Mouse (Mus musculus) midbrain, postnatal 0 days (tissue): ENCODE data around the gene Slc22a16. TPM values are rescaled to one million over a fixed set of nuclear protein-coding genes. Genes with fewer than 3 reads are reported as not detected.
A peak's percentile ranks its signal among the peaks of the same experiment; 100 is the strongest.
"Not testable (repeated sequence)": the region's sequence is repeated elsewhere in the genome, so short reads cannot be mapped to it uniquely, and the experiment has no call there.

ENCODE experiments used
- ATAC-seq: fragments of 200-750 bp; cut with Nextera tagmentation; 2 replicates; pipeline ENCODE4 v1.8.0; 2017; ENCODE audit warnings: moderate number of reproducible peaks, mild to moderate bottlenecking, moderate TSS enrichment, moderate library complexity; ENCODE audit not compliant: low FRiP score
- DNase-seq: peaks from one replicate; pipeline ENCODE4 v3.0.0-alpha.2; 2015; ENCODE audit warnings: low spot score
- H3K27ac ChIP-seq: fragments of 300-500 bp; sonication (generic); 2 replicates; pipeline ENCODE4 v1.5.1; 2014; ENCODE audit warnings: low read depth, mild to moderate bottlenecking, low read length, mixed read lengths
- H3K27me3 ChIP-seq: fragments of 300-500 bp; sonication (generic); 2 replicates; pipeline ENCODE4 v1.6.1; 2014; ENCODE audit warnings: low read length, control low read depth, mixed read lengths; ENCODE audit not compliant: insufficient read depth
- H3K36me3 ChIP-seq: fragments of 300-500 bp; sonication (generic); 2 replicates; pipeline ENCODE4 v1.6.1; 2014; ENCODE audit warnings: low read length, control low read depth, mixed read lengths; ENCODE audit not compliant: insufficient read depth
- H3K4me1 ChIP-seq: fragments of 300-500 bp; sonication (generic); 2 replicates; pipeline ENCODE4 v1.6.1; 2014; ENCODE audit warnings: mild to moderate bottlenecking, control low read depth, antibody characterized with exemption, low read length, mixed read lengths; ENCODE audit not compliant: insufficient read depth
- H3K4me2 ChIP-seq: fragments of 300-500 bp; sonication (generic); 2 replicates; pipeline ENCODE4 v1.6.1; 2014; ENCODE audit warnings: low read depth, mild to moderate bottlenecking, low read length, mixed read lengths; ENCODE audit not compliant: poor library complexity, severe bottlenecking
- H3K4me3 ChIP-seq: fragments of 300-500 bp; sonication (generic); 2 replicates; pipeline ENCODE4 v1.5.1; 2014; ENCODE audit warnings: low read depth, mild to moderate bottlenecking, low read length, moderate library complexity
- H3K9ac ChIP-seq: fragments of 300-500 bp; sonication (generic); replicated peaks from 2 replicates; pipeline ENCODE4 v1.6.1; 2014; ENCODE audit warnings: mild to moderate bottlenecking, low read length, moderate library complexity, mixed read lengths; ENCODE audit not compliant: poor library complexity, severe bottlenecking
- H3K9me3 ChIP-seq: fragments of 300-500 bp; sonication (generic); 2 replicates; pipeline ENCODE4 v1.6.1; 2016; ENCODE audit warnings: low read length, control low read depth
- CTCF ChIP-seq: IDR thresholded peaks from 2 replicates; pipeline ENCODE4 v1.5.1; 2016; ENCODE audit warnings: antibody characterized with exemption, mild to moderate bottlenecking
- WGBS: fragments of 180-500 bp; shearing (Covaris S2); extraction: QIAGEN DNeasy Blood & Tissue Kit; methylation state at CpG from one replicate; pipeline ENCODE4 v1.1.7; 2014; 5-methylcytosine and 5-hydroxymethylcytosine counted together
- polyA plus RNA-seq: library from polyadenylated mRNA; unstranded; fragments of >200 nt; fragmentation: Nextera tagmentation; extraction: Ambion mirVana; gene quantifications from 2 replicates; pipeline ENCODE4 v1.2.1, GENCODE M21; 2015
- total RNA-seq: library from RNA; depleted of rRNA; stranded (reverse); fragments of >200 nt; gene quantifications from 2 replicates; pipeline ENCODE4 v1.2.3, GENCODE M21; 2014

The Slc22a16 gene
- total and polyA plus RNA-seq, 2 experiments from 2014 or later, result not detected

DNA sequence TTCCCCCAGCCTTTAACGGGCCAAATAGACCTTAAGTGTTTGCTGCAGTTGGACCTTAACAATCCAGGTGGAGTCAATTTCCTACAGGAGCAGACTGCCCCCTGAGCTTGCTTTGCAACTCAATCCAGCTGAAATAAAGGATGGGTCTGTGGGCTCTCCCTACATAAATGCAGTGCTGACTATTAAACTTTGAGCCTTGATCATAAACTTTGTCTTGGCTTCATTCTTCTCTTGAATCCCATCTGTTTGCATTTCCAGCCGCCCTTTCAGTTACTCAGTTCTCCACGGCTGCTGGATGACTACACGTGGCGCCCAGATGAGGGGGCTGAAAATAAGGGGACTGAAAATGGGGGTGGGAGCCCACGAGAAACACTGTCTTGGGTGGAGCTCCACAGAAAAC, 28.8 kb upstream of the Slc22a16 start:
- Histone ChIP-seq H3K9ac (no peak overlapping the region), H3K4me3 (no peak overlapping the region), H3K27me3 (no peaks in the 10 kb centered on the region), H3K4me2 (no peak overlapping the region), H3K4me1 (no peaks in the 10 kb centered on the region), H3K9me3 (no peaks in the 10 kb centered on the region), H3K27ac (no peak overlapping the region), H3K36me3 (no peaks in the 10 kb centered on the region)
- WGBS, result 83% methylated on average over 6 of the region's 6 CpGs
- no peak for TF ChIP-seq CTCF
- ATAC-seq (no peak), DNase-seq (no peak)

DNA sequence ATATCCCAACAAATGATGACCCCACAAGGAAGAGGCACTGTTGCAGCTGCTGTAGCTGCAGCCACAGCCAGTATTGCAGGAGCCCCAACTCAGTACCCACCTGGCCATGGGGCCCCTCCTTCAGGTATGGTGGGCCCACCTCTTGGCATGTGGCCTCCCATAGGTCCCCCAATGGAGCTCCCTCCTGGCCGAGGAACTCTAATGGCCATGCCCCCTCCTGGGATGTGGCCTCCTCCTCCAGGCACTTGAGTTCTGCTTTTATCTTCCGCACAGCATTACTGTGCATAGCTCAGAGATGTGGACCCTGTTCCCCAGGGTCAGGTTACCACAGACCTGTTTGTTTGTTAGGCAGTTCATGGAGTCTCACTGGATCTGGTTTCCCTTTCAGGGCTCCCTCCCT, 20.8 kb upstream of the Slc22a16 start:
- TF ChIP-seq CTCF, result no peak
- no peaks in the 10 kb centered on the region for H3K9me3 ChIP-seq
- no peak overlapping the region for H3K4me3 ChIP-seq
- no peak overlapping the region for H3K27ac ChIP-seq
- H3K4me2 ChIP-seq, result no peak overlapping the region
- 72% methylated on average over 2 of the region's 2 CpGs for WGBS
- H3K9ac ChIP-seq, result no peak overlapping the region
- DNase-seq (no peak), ATAC-seq (no peak)
- no peaks in the 10 kb centered on the region for H3K4me1 ChIP-seq
- H3K27me3 ChIP-seq, result no peaks in the 10 kb centered on the region
- no peaks in the 10 kb centered on the region for H3K36me3 ChIP-seq

DNA sequence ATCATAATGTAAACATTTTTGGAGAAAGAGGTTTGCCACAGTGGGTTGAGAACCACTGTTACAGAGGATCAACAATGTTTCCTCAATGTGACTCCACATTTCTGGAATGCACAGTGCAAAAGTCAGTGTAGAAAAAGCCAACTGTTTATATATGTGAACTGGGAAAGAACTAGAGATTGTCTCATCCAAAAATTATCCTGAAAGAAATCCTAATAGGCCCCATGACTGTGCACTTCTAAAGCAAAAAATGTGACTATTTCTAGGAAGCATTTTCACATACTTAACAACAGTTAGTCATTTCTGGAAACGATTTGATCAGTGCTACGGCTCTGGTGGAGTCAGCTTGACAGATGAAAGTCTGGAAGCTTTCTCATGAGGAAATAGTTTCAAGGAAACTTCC, 18.3 kb upstream of the Slc22a16 start:
- Histone ChIP-seq H3K27me3 (no peaks in the 10 kb centered on the region), H3K27ac (no peak overlapping the region), H3K4me1 (no peaks in the 10 kb centered on the region), H3K36me3 (no peaks in the 10 kb centered on the region), H3K4me3 (no peak overlapping the region), H3K9ac (no peak overlapping the region), H3K4me2 (no peak overlapping the region), H3K9me3 (no peaks in the 10 kb centered on the region)
- WGBS, result 61% methylated on average over 2 of the region's 2 CpGs
- DNase-seq (no peak), ATAC-seq (no peak)
- no peak for TF ChIP-seq CTCF

DNA sequence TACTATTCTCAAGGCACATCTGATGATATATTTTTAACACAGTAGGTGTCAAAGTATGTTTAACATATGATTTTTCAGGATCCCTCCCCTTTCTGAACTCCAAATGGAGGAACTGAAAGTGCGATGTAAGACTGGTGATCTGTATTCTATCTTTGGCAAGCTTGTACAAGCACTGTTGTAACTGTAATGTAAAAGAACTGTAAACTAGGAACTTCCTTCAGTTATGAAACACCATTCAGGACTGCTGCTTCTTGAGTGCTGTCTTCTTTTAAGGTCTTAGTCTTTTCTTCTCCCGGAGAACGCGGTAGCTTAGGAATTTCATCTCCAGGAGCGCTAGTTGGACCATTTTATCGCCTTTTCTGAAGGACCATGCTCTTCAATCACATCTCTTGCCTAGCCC, 4.4 kb upstream of the Slc22a16 start:
- not testable (repeated sequence) for H3K9me3 ChIP-seq, H3K4me3 ChIP-seq, DNase-seq, H3K9ac ChIP-seq, H3K27me3 ChIP-seq, H3K27ac ChIP-seq, H3K4me2 ChIP-seq, ATAC-seq, H3K4me1 ChIP-seq, H3K36me3 ChIP-seq
- 98% methylated on average over 6 of the region's 6 CpGs for WGBS

DNA sequence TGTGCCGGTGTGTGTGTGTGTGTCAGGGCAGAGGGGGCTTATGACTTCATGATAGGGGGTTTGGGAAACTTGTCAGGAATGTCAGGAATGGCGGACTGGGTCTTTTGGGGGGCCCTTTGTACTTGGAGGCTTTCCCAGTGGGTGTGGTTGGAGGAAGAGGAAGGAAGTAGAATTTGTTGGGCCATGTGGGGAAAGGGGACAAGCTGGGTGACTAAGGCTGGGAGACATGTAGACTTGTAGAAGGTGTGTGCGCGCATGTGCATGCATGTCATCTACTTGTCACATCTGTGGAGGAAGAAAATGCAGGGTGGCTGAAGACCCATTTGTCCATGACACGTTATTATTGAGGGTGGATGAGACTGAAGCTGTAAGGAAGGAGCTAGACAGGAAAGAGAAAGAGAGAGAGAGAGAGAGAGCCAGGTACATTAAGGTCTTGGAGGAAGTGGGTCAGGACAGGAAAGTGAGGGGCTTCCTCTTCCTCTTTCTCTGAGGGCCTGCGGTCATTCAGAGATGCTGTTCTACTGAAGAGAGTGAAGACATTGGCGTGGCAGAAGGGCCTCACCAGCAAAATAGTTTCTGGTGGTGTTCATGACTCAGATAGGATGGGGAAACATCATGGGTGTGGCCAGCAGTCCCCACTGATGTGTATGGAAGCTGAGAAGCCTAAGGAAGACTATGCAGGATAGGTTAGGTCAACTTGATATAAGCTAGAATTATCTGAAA, 5.9 kb downstream of the Slc22a16 start:
- Histone ChIP-seq H3K27me3 (no peaks in the 10 kb centered on the region), H3K4me3 (no peak overlapping the region), H3K36me3 (no peaks in the 10 kb centered on the region), H3K27ac (no peak overlapping the region), H3K9ac (no peak overlapping the region), H3K9me3 (no peaks in the 10 kb centered on the region), H3K4me2 (no peak overlapping the region), H3K4me1 (no peaks in the 10 kb centered on the region)
- no peak for TF ChIP-seq CTCF
- DNase-seq, result no peak
- no peak for ATAC-seq
- 85% methylated on average over 7 of the region's 7 CpGs for WGBS

DNA sequence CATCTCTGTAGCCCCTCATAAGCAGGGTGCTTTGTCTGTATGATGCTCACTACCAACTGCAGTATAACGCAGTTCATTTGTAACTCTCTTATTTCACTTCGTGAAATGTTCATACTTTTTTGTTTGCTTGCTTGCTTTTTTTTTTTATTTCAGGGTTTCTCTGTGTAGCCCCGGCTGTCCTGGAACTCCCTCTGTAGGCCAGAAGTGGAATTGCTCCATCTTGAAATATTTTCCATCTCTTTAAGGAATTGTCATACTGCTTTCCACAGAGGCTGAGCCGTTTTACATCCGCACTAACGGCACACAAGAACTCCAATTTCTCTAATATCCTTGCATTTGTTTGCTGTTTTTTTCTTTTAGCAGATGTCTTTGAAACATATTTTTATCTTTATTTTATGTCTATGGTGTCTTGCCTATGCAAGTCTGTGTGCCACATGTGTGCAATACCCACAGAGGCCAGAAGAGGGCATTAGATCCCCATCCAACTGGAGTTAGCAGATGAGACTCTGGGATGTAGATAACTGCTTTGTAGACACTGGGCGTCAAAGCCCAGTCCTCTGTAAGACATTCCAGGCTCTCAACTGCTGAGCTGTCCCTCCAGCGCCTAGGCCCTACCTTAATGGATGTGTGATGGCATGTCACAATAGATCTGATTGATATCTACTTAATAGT, 13.6 kb downstream of the Slc22a16 start:
- Histone ChIP-seq H3K27ac (no peak overlapping the region), H3K9ac (no peak overlapping the region), H3K4me1 (no peaks in the 10 kb centered on the region), H3K4me2 (no peak overlapping the region), H3K4me3 (no peak overlapping the region), H3K9me3 (no peaks in the 10 kb centered on the region), H3K36me3 (no peaks in the 10 kb centered on the region), H3K27me3 (no peaks in the 10 kb centered on the region)
- no peak for ATAC-seq
- WGBS, result 79% methylated on average over 8 of the region's 8 CpGs
- peak; percentile 17 for DNase-seq
- TF ChIP-seq CTCF, result peak; percentile 58
